Mouse (Mus musculus) liver, adult 10 weeks (tissue): ENCODE data around the gene Vwa7. TPM values are rescaled to one million over a fixed set of nuclear protein-coding genes. Genes with fewer than 3 reads are reported as not detected.

Source experiments
- polyA plus RNA-seq: library from polyadenylated mRNA; stranded (reverse); fragments of 350-450 nt; fragmentation: Illumina TruSeq; extraction: RNeasy Lipid Tissue Mini Kit (QIAGEN cat#74804); gene quantifications from one replicate; pipeline ENCODE4 v1.2.3, GENCODE M21; 2014; ENCODE audit warnings: low read depth, low replicate concordance

Gene Vwa7
- polyA plus RNA-seq: not detected

GRCm38 (mm10) chr17:35016376-35016775 is at the start of gene Vwa7:
Vwa7 (plus strand) TSS chr17:35016579.

GRCm38 (mm10) chr17:34969822-34970221 is 46.6 kb upstream of the Vwa7 start, which contains the start of gene Gm20481:
Gm20481 (plus strand) TSS chr17:34969912.

GRCm38 (mm10) chr17:34972069-34972749 is 44.2 kb upstream of the Vwa7 start, which contains the start of the genes Hspa1a and Hspa1l:
Hspa1a (minus strand) TSS chr17:34972156.
Hspa1l (plus strand) TSS chr17:34972703.

GRCm38 (mm10) chr17:34981690-34982180 is 34.6 kb upstream of the Vwa7 start, which contains the start of gene Lsm2:
Lsm2 (plus strand) TSS chr17:34981862.

GRCm38 (mm10) chr17:35000717-35001451 is 15.5 kb upstream of the Vwa7 start, which contains the start of gene Vars:
Vars (plus strand) TSS chr17:35000987.

GRCm38 (mm10) chr17:35027277-35028068 is 11.1 kb downstream of the Vwa7 start, which contains the start of gene Sapcd1:
Sapcd1 (minus strand) TSS chr17:35028016.

GRCm38 (mm10) chr17:35046681-35047455 is 30.5 kb downstream of the Vwa7 start, which contains the start of gene Msh5:
Msh5 (minus strand) TSS chr17:35046745.

GRCm38 (mm10) chr17:35049561-35050016 is 33.2 kb downstream of the Vwa7 start, which contains the start of gene Clic1:
Clic1 (plus strand) TSS chr17:35049966.

GRCm38 (mm10) chr17:35058911-35059892 is 42.8 kb downstream of the Vwa7 start, which contains the start of gene Ddah2:
Ddah2 (plus strand) TSS chr17:35059035.

GRCm38 (mm10) chr17:35064951-35065947 is 48.9 kb downstream of the Vwa7 start, which contains the start of gene Ly6g6c:
Ly6g6c (plus strand) TSS chr17:35065388.

GRCm38 (mm10) chr17:35066084-35066483 is 49.7 kb downstream of the Vwa7 start, which contains the start of gene Mpig6b:
Mpig6b (minus strand) TSS chr17:35066184.

Other genes with a start within 250 kb of the Vwa7 start
- not detected for gene Cyp21a1, start 212.0 kb upstream of the Vwa7 start, polyA plus RNA-seq
- gene Stk19, start 179.6 kb upstream of the Vwa7 start, polyA plus RNA-seq: 3.5 TPM
- gene Dxo, start 179.6 kb upstream of the Vwa7 start, polyA plus RNA-seq: 3.6 TPM
- gene Skiv2l, start 166.4 kb upstream of the Vwa7 start, polyA plus RNA-seq: 3.2 TPM
- 1.5 TPM for gene Nelfe, start 166.2 kb upstream of the Vwa7 start, polyA plus RNA-seq
- 281 TPM for gene Cfb, start 154.1 kb upstream of the Vwa7 start, polyA plus RNA-seq
- gene Zbtb12, start 137.1 kb upstream of the Vwa7 start, polyA plus RNA-seq: 0.69 TPM
- 33.6 TPM for gene Gm20547, start 134.5 kb upstream of the Vwa7 start, polyA plus RNA-seq
- 24.6 TPM for gene C2, start 118.3 kb upstream of the Vwa7 start, polyA plus RNA-seq
- gene Ehmt2, start 118.1 kb upstream of the Vwa7 start, polyA plus RNA-seq: 7.4 TPM
- gene Slc44a4, start 102.1 kb upstream of the Vwa7 start, polyA plus RNA-seq: not detected
- 3.7 TPM for gene Neu1, start 85.3 kb upstream of the Vwa7 start, polyA plus RNA-seq
- gene Hspa1b, start 57.3 kb upstream of the Vwa7 start, polyA plus RNA-seq: 1.3 TPM
- gene Gm20481, start 46.7 kb upstream of the Vwa7 start, polyA plus RNA-seq: not detected
- not detected for gene Hspa1a, start 44.4 kb upstream of the Vwa7 start, polyA plus RNA-seq
- gene Hspa1l, start 43.9 kb upstream of the Vwa7 start, polyA plus RNA-seq: not detected
- gene Lsm2, start 34.7 kb upstream of the Vwa7 start, polyA plus RNA-seq: 12.7 TPM
- gene Vars, start 15.6 kb upstream of the Vwa7 start, polyA plus RNA-seq: 1.2 TPM
- not detected for gene Sapcd1, start 11.4 kb downstream of the Vwa7 start, polyA plus RNA-seq
- 1.1 TPM for gene Msh5, start 30.2 kb downstream of the Vwa7 start, polyA plus RNA-seq
- gene Clic1, start 33.4 kb downstream of the Vwa7 start, polyA plus RNA-seq: 5.7 TPM
- gene Ddah2, start 42.5 kb downstream of the Vwa7 start, polyA plus RNA-seq: not detected
- not detected for gene Ly6g6c, start 48.8 kb downstream of the Vwa7 start, polyA plus RNA-seq
- not detected for gene Mpig6b, start 49.6 kb downstream of the Vwa7 start, polyA plus RNA-seq
- not detected for gene Ly6g6e, start 60.3 kb downstream of the Vwa7 start, polyA plus RNA-seq
- gene Ly6g6d, start 61.5 kb downstream of the Vwa7 start, polyA plus RNA-seq: not detected
- not detected for gene Ly6g6f, start 69.0 kb downstream of the Vwa7 start, polyA plus RNA-seq
- gene Abhd16a, start 72.7 kb downstream of the Vwa7 start, polyA plus RNA-seq: 4.4 TPM
- not detected for gene Ly6g5c, start 91.7 kb downstream of the Vwa7 start, polyA plus RNA-seq
- gene Ly6g5b, start 98.8 kb downstream of the Vwa7 start, polyA plus RNA-seq: not detected
- 1.4 TPM for gene Gpank1, start 104.9 kb downstream of the Vwa7 start, polyA plus RNA-seq
- gene Csnk2b, start 105.5 kb downstream of the Vwa7 start, polyA plus RNA-seq: 97.4 TPM
- 1.3 TPM for gene D17H6S53E, start 109.8 kb downstream of the Vwa7 start, polyA plus RNA-seq
- gene Apom, start 115.5 kb downstream of the Vwa7 start, polyA plus RNA-seq: 85.5 TPM
- gene Bag6, start 118.6 kb downstream of the Vwa7 start, polyA plus RNA-seq: 5.2 TPM
- gene Prrc2a, start 148.3 kb downstream of the Vwa7 start, polyA plus RNA-seq: 3.7 TPM
- gene Aif1, start 159.5 kb downstream of the Vwa7 start, polyA plus RNA-seq: 7.5 TPM
- gene Lst1, start 171.9 kb downstream of the Vwa7 start, polyA plus RNA-seq: not detected
- not detected for gene Ltb, start 177.9 kb downstream of the Vwa7 start, polyA plus RNA-seq
- 0.26 TPM for gene Tnf, start 185.4 kb downstream of the Vwa7 start, polyA plus RNA-seq
- not detected for gene Lta, start 188.8 kb downstream of the Vwa7 start, polyA plus RNA-seq
- gene Gm16181, start 204.3 kb downstream of the Vwa7 start, polyA plus RNA-seq: not detected
- 2.6 TPM for gene Atp6v1g2, start 217.1 kb downstream of the Vwa7 start, polyA plus RNA-seq
- gene Nfkbil1, start 219.2 kb downstream of the Vwa7 start, polyA plus RNA-seq: 0.87 TPM
- 7.4 TPM for gene Ddx39b, start 225.2 kb downstream of the Vwa7 start, polyA plus RNA-seq
- gene H2-D1, start 246.2 kb downstream of the Vwa7 start, polyA plus RNA-seq: 78.7 TPM